Mouse (Mus musculus): ENCODE results near the gene Adamts13. TPM values are rescaled to one million over a fixed set of nuclear protein-coding genes. Genes with fewer than 3 reads are reported as not detected.

Adamts13 gene
- polyA plus RNA-seq (2012) = not detected in 2 replicates

- TF ChIP-seq GATA1 (IDR thresholded peaks at IDR 0.05; ENCODE audit: low read length) = no peak
These were observed at the start of gene Adamts13 for GRCm38 (mm10) chr2:26973116-26973515. Adamts13 (plus strand) TSS chr2:26973416.

- TF ChIP-seq GATA1 (IDR thresholded peaks at IDR 0.05; ENCODE audit: low read length) = no peak
These were observed 45.3 kb upstream of the Adamts13 start for GRCm38 (mm10) chr2:26927745-26928476.

GRCm38 (mm10) chr2:26930390-26930789 is 42.8 kb upstream of the Adamts13 start:
- no peak for TF ChIP-seq GATA1 (IDR thresholded peaks at IDR 0.05; ENCODE audit: low read length)

GRCm38 (mm10) chr2:26932473-26933303 is 40.5 kb upstream of the Adamts13 start:
- TF ChIP-seq GATA1 (IDR thresholded peaks at IDR 0.05; ENCODE audit: low read length) = no peak

GRCm38 (mm10) chr2:26933304-26934055 is 39.7 kb upstream of the Adamts13 start, which contains the start of the genes Surf4 and Stkld1:
Surf4 (minus strand) TSS chr2:26933928.
Stkld1 (plus strand) TSS chr2:26934047.
- TF ChIP-seq GATA1 (IDR thresholded peaks at IDR 0.05; ENCODE audit: low read length) = no peak

GRCm38 (mm10) chr2:26935286-26935685 is 37.9 kb upstream of the Adamts13 start:
- no peak for TF ChIP-seq GATA1 (IDR thresholded peaks at IDR 0.05; ENCODE audit: low read length)

- no peak for TF ChIP-seq GATA1 (IDR thresholded peaks at IDR 0.05; ENCODE audit: low read length)
These were observed 36.8 kb upstream of the Adamts13 start for GRCm38 (mm10) chr2:26936425-26936824.

- no peak for TF ChIP-seq GATA1 (IDR thresholded peaks at IDR 0.05; ENCODE audit: low read length)
These were observed 31.7 kb upstream of the Adamts13 start for GRCm38 (mm10) chr2:26941539-26941938.

- TF ChIP-seq GATA1 (IDR thresholded peaks at IDR 0.05; ENCODE audit: low read length) = no peak
These were observed 30.0 kb upstream of the Adamts13 start for GRCm38 (mm10) chr2:26943253-26943652.

GRCm38 (mm10) chr2:26950411-26950810 is 22.8 kb upstream of the Adamts13 start:
- TF ChIP-seq GATA1 (IDR thresholded peaks at IDR 0.05; ENCODE audit: low read length) = no peak

GRCm38 (mm10) chr2:26951346-26951905 is 21.8 kb upstream of the Adamts13 start:
- TF ChIP-seq GATA1 (IDR thresholded peaks at IDR 0.05; ENCODE audit: low read length) = no peak

GRCm38 (mm10) chr2:26952193-26952592 is 21.0 kb upstream of the Adamts13 start:
- TF ChIP-seq GATA1 (IDR thresholded peaks at IDR 0.05; ENCODE audit: low read length) = no peak

GRCm38 (mm10) chr2:26952866-26953265 is 20.4 kb upstream of the Adamts13 start:
- TF ChIP-seq GATA1 (IDR thresholded peaks at IDR 0.05; ENCODE audit: low read length) = no peak

GRCm38 (mm10) chr2:26954735-26955395 is 18.4 kb upstream of the Adamts13 start:
- TF ChIP-seq GATA1 (IDR thresholded peaks at IDR 0.05; ENCODE audit: low read length) = no peak
